Comparison of ENCODE assay signal across 1 mouse cellular context in genomic region chr13:37864697-37865096, GRCm38 (mm10).
A peak's percentile ranks its signal among the peaks of the same experiment; 100 is the strongest.
TF ChIP-seq lines count a peak whose summit lies in the region.

No protein-coding gene starts in this region.

TF ChIP-seq in MEL, 35 proteins besides CTCF, POLR2A, EP300 and RAD21 (continued from another document):
- TF ChIP-seq USF2 (IDR thresholded peaks at IDR 0.05; ENCODE audit: borderline replicate concordance in 1 of 2, insufficient read depth in 1 of 2, low read depth in 1 of 2, low read length in 2 of 2) (no peak), BHLHE40 (IDR thresholded peaks at IDR 0.05; ENCODE audit: borderline replicate concordance, low read depth, low read length) (no peak), RCOR1 (IDR thresholded peaks at IDR 0.05; ENCODE audit: low read depth, low read length) (no peak), MXI1 (IDR thresholded peaks at IDR 0.05; ENCODE audit: low read depth, low read length) (0 out of 2 replicates have a peak, but pooled peaks have one; percentile 27), GABPA (IDR thresholded peaks at IDR 0.05; ENCODE audit: low read depth, low read length) (no peak), ZNF384 (IDR thresholded peaks at IDR 0.05; ENCODE audit: low read depth, low read length) (peak; percentile 54; the same call in 1 of the 2 replicates), ETS1 (IDR thresholded peaks at IDR 0.05; ENCODE audit: low read depth, low read length) (peak; percentile 65), CHD1 (IDR thresholded peaks at IDR 0.05; ENCODE audit: low read depth, low read length) (no peak), SMC3 (IDR thresholded peaks at IDR 0.05; ENCODE audit: low read depth, low read length) (no peak), MEF2A (IDR thresholded peaks at IDR 0.05; ENCODE audit: extremely low read depth, insufficient replicate concordance, low read depth, low read length, poor library complexity, severe bottlenecking) (no peak)
